Mouse (Mus musculus) ES-Bruce4 (cell line): Measurements from ENCODE around the gene Scpep1. TPM values are rescaled to one million over a fixed set of nuclear protein-coding genes. Genes with fewer than 3 reads are reported as not detected.

Source experiments
- H3K27ac ChIP-seq: 2 replicates; pipeline ENCODE4 v1.5.1; 2012; ENCODE audit warnings: low read length, inconsistent platforms; ENCODE audit not compliant: insufficient read depth
- H3K27me3 ChIP-seq: 2 replicates; pipeline ENCODE4 v1.6.1; 2012; ENCODE audit warnings: mild to moderate bottlenecking, low read length, inconsistent platforms; ENCODE audit not compliant: control insufficient read depth, poor library complexity, insufficient read depth, severe bottlenecking
- H3K36me3 ChIP-seq: 2 replicates; pipeline ENCODE4 v1.6.1; 2012; ENCODE audit warnings: inconsistent platforms, mild to moderate bottlenecking, low read length, moderate library complexity; ENCODE audit not compliant: control insufficient read depth, poor library complexity, insufficient read depth, severe bottlenecking
- H3K4me1 ChIP-seq: one replicate; pipeline ENCODE4 v1.8.1; 2011; ENCODE audit warnings: low read length; ENCODE audit not compliant: control insufficient read depth, insufficient read depth
- H3K4me3 ChIP-seq: 2 replicates; pipeline ENCODE4 v1.5.1; 2011; ENCODE audit warnings: low read depth, mild to moderate bottlenecking, low read length
- H3K9ac ChIP-seq: 2 replicates; pipeline ENCODE4 v1.6.1; 2012; ENCODE audit warnings: low read depth, mild to moderate bottlenecking, inconsistent platforms; ENCODE audit not compliant: poor library complexity, severe bottlenecking
- H3K9me3 ChIP-seq: replicated peaks from 2 replicates; pipeline ENCODE4 v1.6.1; 2012; ENCODE audit warnings: mild to moderate bottlenecking, low read length, inconsistent platforms; ENCODE audit not compliant: control insufficient read depth, poor library complexity, insufficient read depth, severe bottlenecking
- CTCF ChIP-seq: IDR thresholded peaks from one replicate; pipeline ENCODE4 v1.8.1; 2011; ENCODE audit warnings: low read depth, low read length
- EP300 ChIP-seq: IDR thresholded peaks from 2 replicates; pipeline ENCODE4 v1.6.1; 2011; ENCODE audit warnings: low read depth, low read length; ENCODE audit not compliant: insufficient read depth
- POLR2A ChIP-seq: IDR thresholded peaks from one replicate; pipeline ENCODE4 v1.8.1; 2011; ENCODE audit warnings: low read length; ENCODE audit not compliant: insufficient read depth
- polyA plus RNA-seq: library from polyadenylated mRNA; stranded (reverse); fragments of >200 nt; gene quantifications from 2 replicates; pipeline ENCODE4 v1.2.4, GENCODE M21; 2011; ENCODE audit warnings: low read depth; ENCODE audit not compliant: missing spikeins, insufficient read depth, insufficient read length

The Scpep1 gene
- polyA plus RNA-seq, 1 experiment = 186 TPM

DNA sequence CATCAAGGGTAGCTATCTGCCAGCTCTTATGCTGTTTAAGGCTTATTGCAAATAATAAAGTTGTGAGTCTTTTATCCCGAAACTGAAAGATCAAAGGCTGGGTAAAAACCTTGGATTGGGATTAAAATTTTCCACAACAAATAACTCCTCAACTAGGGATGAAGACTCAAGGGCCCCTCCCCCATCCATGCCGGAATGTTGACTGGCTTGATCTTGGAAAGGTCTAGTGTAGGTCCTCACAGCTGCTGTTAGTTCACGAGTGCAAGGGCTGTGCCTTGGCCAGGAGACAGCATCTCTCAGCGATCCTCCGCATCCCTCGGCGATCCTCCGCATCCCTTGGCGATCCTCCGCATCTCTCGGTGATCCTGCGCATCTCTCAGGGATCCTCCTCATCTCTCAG is 77.3 kb downstream of the Scpep1 start:
- H3K9me3 ChIP-seq = no peaks in the 10 kb centered on the region
- no peak overlapping the region for H3K27ac ChIP-seq
- peaks cover 5% of the 10 kb centered on the region for H3K4me1 ChIP-seq
- no peak overlapping the region for H3K9ac ChIP-seq
- no peaks in the 10 kb centered on the region for H3K36me3 ChIP-seq
- no peak overlapping the region for H3K4me3 ChIP-seq
- H3K27me3 ChIP-seq = no peaks in the 10 kb centered on the region
- TF ChIP-seq EP300 = no peak
- no peak for TF ChIP-seq POLR2A
- TF ChIP-seq CTCF = no peak

Other genes starting within 250 kb of the Scpep1 start
- gene Msi2, start 237.0 kb downstream of the Scpep1 start, polyA plus RNA-seq = 110 and 111 TPM in 2 replicates
- gene Akap1, start 90.9 kb downstream of the Scpep1 start, polyA plus RNA-seq = 48.2 and 51.4 TPM in 2 replicates
- gene Elobl, start 11.5 kb upstream of the Scpep1 start, polyA plus RNA-seq = 12.6 and 13.8 TPM in 2 replicates
- 32.7 and 33.5 TPM in 2 replicates for gene Coil, start 14.8 kb upstream of the Scpep1 start, polyA plus RNA-seq
- 47.3 and 49.9 TPM in 2 replicates for gene Trim25, start 43.9 kb upstream of the Scpep1 start, polyA plus RNA-seq
- 11.3 and 12.8 TPM in 2 replicates for gene Dgke, start 111.4 kb upstream of the Scpep1 start, polyA plus RNA-seq
- gene Gm525, start 118.4 kb upstream of the Scpep1 start, polyA plus RNA-seq = not detected in 2 replicates